Mouse (Mus musculus) CH12.LX (cell line): ENCODE results near the gene Tmem262. TPM values are rescaled to one million over a fixed set of nuclear protein-coding genes. Genes with fewer than 3 reads are reported as not detected.

Experiments
- DNase-seq: peaks from one replicate; pipeline ENCODE4 v3.0.0-alpha.2; 2013; ENCODE audit errors: extremely low read depth
- H3K27ac ChIP-seq: 2 replicates; pipeline ENCODE4 v1.5.1; 2012; ENCODE audit warnings: low read depth, mild to moderate bottlenecking, control low read depth, moderate library complexity; ENCODE audit not compliant: insufficient read depth
- H3K27me3 ChIP-seq: replicated peaks from 2 replicates; pipeline ENCODE3; 2012; ENCODE audit warnings: inconsistent platforms
- H3K36me3 ChIP-seq, 2 experiments: replicated peaks in 1 of 2; 2 replicates each; pipeline versions ENCODE3 to v1.6.1; 2012; ENCODE audit warnings: inconsistent platforms in 1 of 2, low read length in 1 of 2, mild to moderate bottlenecking in 1 of 2, mixed read lengths in 1 of 2, moderate library complexity in 1 of 2; ENCODE audit not compliant: control insufficient read depth in 1 of 2, insufficient read depth in 1 of 2
- H3K4me1 ChIP-seq, 2 experiments: 2 replicates each; pipeline ENCODE4 v1.6.1; 2012; ENCODE audit warnings: inconsistent platforms in 1 of 2, moderate library complexity in 1 of 2; ENCODE audit not compliant: insufficient read depth in 2 of 2, control insufficient read depth in 1 of 2
- H3K4me2 ChIP-seq: 2 replicates; pipeline ENCODE4 v1.6.1; 2012; ENCODE audit warnings: low read depth, mild to moderate bottlenecking, control low read depth; ENCODE audit not compliant: poor library complexity, insufficient read depth, severe bottlenecking
- H3K4me3 ChIP-seq, 3 experiments: fragments of 150-350 bp in 1 of 3; sonication (generic) in 1 of 3; replicated peaks in 1 of 3; 2 replicates each; pipeline versions ENCODE3 to v1.5.1; 2011 to 2012; ENCODE audit warnings: low read depth in 2 of 3, low read length in 2 of 3, mild to moderate bottlenecking in 2 of 3, moderate library complexity in 2 of 3, control low read depth in 1 of 3, improper control_type of control experiment in 1 of 3, inconsistent platforms in 1 of 3, mixed read lengths in 1 of 3; ENCODE audit not compliant: poor library complexity in 1 of 3
- H3K79me2 ChIP-seq: replicated peaks from 2 replicates; pipeline ENCODE4 v1.6.1; 2012; ENCODE audit warnings: mild to moderate bottlenecking, moderate library complexity; ENCODE audit not compliant: control insufficient read depth, poor library complexity, insufficient read depth, severe bottlenecking; ENCODE audit errors: extremely low read depth
- H3K9ac ChIP-seq: 2 replicates; pipeline ENCODE4 v1.6.1; 2012; ENCODE audit warnings: low read depth, mild to moderate bottlenecking, control low read depth, moderate library complexity; ENCODE audit not compliant: insufficient read depth
- H3K9me3 ChIP-seq: replicated peaks from 2 replicates; pipeline ENCODE3; 2012; ENCODE audit warnings: low read length, inconsistent platforms, mixed read lengths
- BHLHE40 ChIP-seq: IDR thresholded peaks from 2 replicates; pipeline ENCODE4 v1.6.1; 2011; ENCODE audit warnings: mild to moderate bottlenecking, low read depth, low read length, improper control_type of control experiment
- CHD1 ChIP-seq: IDR thresholded peaks from 2 replicates; pipeline ENCODE4 v1.6.1; 2012; ENCODE audit warnings: low read depth, low read length, improper control_type of control experiment, inconsistent platforms
- CHD2 ChIP-seq: IDR thresholded peaks from 2 replicates; pipeline ENCODE4 v1.6.1; 2011; ENCODE audit warnings: low read length, improper control_type of control experiment
- E2F4 ChIP-seq: IDR thresholded peaks from 2 replicates; pipeline ENCODE4 v1.6.1; 2011; ENCODE audit warnings: low read depth, low read length, improper control_type of control experiment; ENCODE audit not compliant: insufficient replicate concordance
- EP300 ChIP-seq: IDR thresholded peaks from 2 replicates; pipeline ENCODE4 v1.6.1; 2011; ENCODE audit warnings: low read length, improper control_type of control experiment
- ETS1 ChIP-seq: conservative IDR thresholded peaks from 2 replicates; pipeline ENCODE4 v1.6.1; 2012; ENCODE audit warnings: low read depth, mild to moderate bottlenecking, inconsistent platforms, low read length, improper control_type of control experiment, moderate library complexity
- HCFC1 ChIP-seq: IDR thresholded peaks from 2 replicates; pipeline ENCODE4 v1.6.1; 2012; ENCODE audit warnings: low read depth, mild to moderate bottlenecking, inconsistent platforms, low read length, improper control_type of control experiment
- IRF4 ChIP-seq: IDR thresholded peaks from 2 replicates; pipeline ENCODE4 v1.6.1; 2014; ENCODE audit warnings: low read depth, mild to moderate bottlenecking, inconsistent platforms, low read length, improper control_type of control experiment
- JUN ChIP-seq: IDR thresholded peaks from 2 replicates; pipeline ENCODE4 v1.6.1; 2011; ENCODE audit warnings: low read depth, mild to moderate bottlenecking, low read length, improper control_type of control experiment, moderate library complexity; ENCODE audit not compliant: insufficient read depth
- JUND ChIP-seq: conservative IDR thresholded peaks from 2 replicates; pipeline ENCODE4 v1.6.1; 2011; ENCODE audit warnings: low read depth, low read length, improper control_type of control experiment
- KAT2A ChIP-seq: IDR thresholded peaks from 2 replicates; pipeline ENCODE4 v1.6.1; 2012; ENCODE audit warnings: low read length, improper control_type of control experiment, inconsistent platforms; ENCODE audit not compliant: insufficient replicate concordance
- MAX ChIP-seq: IDR thresholded peaks from 2 replicates; pipeline ENCODE4 v1.6.1; 2011; ENCODE audit warnings: low read length, improper control_type of control experiment
- MEF2A ChIP-seq: IDR thresholded peaks from 2 replicates; pipeline ENCODE4 v1.6.1; 2014; ENCODE audit warnings: low read depth, mild to moderate bottlenecking, inconsistent platforms, low read length, improper control_type of control experiment, borderline replicate concordance
- MXI1 ChIP-seq: IDR thresholded peaks from 2 replicates; pipeline ENCODE4 v1.6.1; 2011; ENCODE audit warnings: mild to moderate bottlenecking, low read depth, low read length, improper control_type of control experiment
- MYC ChIP-seq: IDR thresholded peaks from 2 replicates; pipeline ENCODE4 v1.6.1; 2011; ENCODE audit warnings: low read depth, mild to moderate bottlenecking, improper control_type of control experiment, low read length
- PAX5 ChIP-seq: IDR thresholded peaks from 2 replicates; pipeline ENCODE4 v1.6.1; 2012; ENCODE audit warnings: low read length, inconsistent platforms, mixed read lengths
- RAD21 ChIP-seq: IDR thresholded peaks from 2 replicates; pipeline ENCODE4 v1.6.1; 2011; ENCODE audit warnings: low read depth, mild to moderate bottlenecking, low read length, improper control_type of control experiment, moderate library complexity
- SIN3A ChIP-seq: IDR thresholded peaks from 2 replicates; pipeline ENCODE4 v1.6.1; 2012; ENCODE audit warnings: low read length, improper control_type of control experiment, inconsistent platforms
- SMC3 ChIP-seq: IDR thresholded peaks from 2 replicates; pipeline ENCODE4 v1.6.1; 2011; ENCODE audit warnings: low read depth, low read length, improper control_type of control experiment
- TBP ChIP-seq: conservative IDR thresholded peaks from 2 replicates; pipeline ENCODE4 v1.6.1; 2011; ENCODE audit warnings: low read depth, low read length, improper control_type of control experiment
- TCF12 ChIP-seq: IDR thresholded peaks from 2 replicates; pipeline ENCODE4 v1.6.1; 2014; ENCODE audit warnings: low read depth, mild to moderate bottlenecking, inconsistent platforms, low read length, improper control_type of control experiment
- UBTF ChIP-seq: IDR thresholded peaks from 2 replicates; pipeline ENCODE4 v1.6.1; 2012; ENCODE audit warnings: low read depth, mild to moderate bottlenecking, inconsistent platforms, low read length, improper control_type of control experiment, moderate library complexity
- USF1 ChIP-seq: IDR thresholded peaks from 2 replicates; pipeline ENCODE4 v1.6.1; 2014; ENCODE audit warnings: low read depth, mild to moderate bottlenecking, inconsistent platforms, low read length, improper control_type of control experiment
- ZMIZ1 ChIP-seq: IDR thresholded peaks from 2 replicates; pipeline ENCODE4 v1.6.1; 2012; ENCODE audit warnings: low read depth, mild to moderate bottlenecking, inconsistent platforms, low read length, improper control_type of control experiment
- dilution Hi-C: fragments of 300-500 bp; cut with MboI; formaldehyde crosslinking; loops from 2 replicates; pipeline ENCODE4 v1.14.3; 2020; ENCODE audit warnings: low sequenced_read_pairs; ENCODE audit not compliant: extremely low pct_unique_long_range_greater_than_20kb, extremely low pct_ligation_motif_present
- in situ Hi-C: fragments of 300-500 bp; cut with MboI; formaldehyde crosslinking; loops from 3 replicates; pipeline ENCODE4 v1.14.3; 2019; ENCODE audit warnings: low sequenced_read_pairs, low pct_ligation_motif_present, low pct_unique_long_range_greater_than_20kb, mixed read lengths
- polyA plus RNA-seq: library from polyadenylated mRNA; unstranded; fragments of >175 nt; gene quantifications from 2 replicates; pipeline ENCODE4 v1.2.1, GENCODE M21; 2012; ENCODE audit warnings: low read depth; ENCODE audit not compliant: insufficient read length
- total RNA-seq, 2 experiments: library from RNA; depleted of rRNA; stranded (reverse); fragments of 300-350 nt in 1 of 2; fragments of >200 nt in 1 of 2; gene quantifications; 2 replicates each; pipeline ENCODE4 v1.2.3; 2012 to 2014

Tmem262 gene
- total and polyA plus RNA-seq, 3 experiments = not detected

- peaks cover 9 to 44% of the 10 kb centered on the region in 2 experiments for H3K4me1 ChIP-seq
- no peak overlapping the region for H3K27ac ChIP-seq
- TF ChIP-seq SIN3A (no peak), MYC (no peak), MEF2A (no peak), IRF4 (no peak), PAX5 (no peak), CHD2 (no peak), BHLHE40 (no peak), TBP (no peak), MAX (no peak), E2F4 (no peak), ETS1 (no peak), TCF12 (no peak), MXI1 (no peak), HCFC1 (no peak), JUND (no peak), UBTF (no peak), SMC3 (no peak)
- H3K79me2 ChIP-seq = peaks cover 22% of the 10 kb centered on the region
- H3K4me2 ChIP-seq = peak overlapping the region; percentile 41
- in situ Hi-C loops = loop anchor here (10.0 kb wide), 1 partner anchor 98 kb away; the partner anchor contains the start of gene Pola2
- DNase-seq = no peak
- H3K36me3 ChIP-seq = peaks cover 13 to 29% of the 10 kb centered on the region in 2 experiments
- dilution Hi-C loops = no loop called here
- H3K9me3 ChIP-seq = no peaks in the 10 kb centered on the region
- H3K27me3 ChIP-seq = no peaks in the 10 kb centered on the region
- H3K9ac ChIP-seq = peak overlapping the region; percentile 78
- peak overlapping the region; percentile 94 to 98 (median 95) for H3K4me3 ChIP-seq
Observed at GRCm38 (mm10) chr19:6062418-6062817, 17.4 kb upstream of the Tmem262 start.

- Histone ChIP-seq H3K9me3 (no peaks in the 10 kb centered on the region), H3K4me2 (no peak overlapping the region), H3K4me1 (peaks cover 12 to 51% of the 10 kb centered on the region in 2 experiments), H3K79me2 (peaks cover 19% of the 10 kb centered on the region), H3K27ac (no peak overlapping the region), H3K36me3 (peaks cover 13 to 32% of the 10 kb centered on the region in 2 experiments), H3K4me3 (no peak overlapping the region), H3K27me3 (no peaks in the 10 kb centered on the region), H3K9ac (no peak overlapping the region)
- TF ChIP-seq USF1 (no peak), JUND (no peak), E2F4 (no peak), CHD1 (no peak), PAX5 (no peak), TBP (no peak), ZMIZ1 (no peak), BHLHE40 (no peak), CHD2 (no peak), RAD21 (no peak), MAX (no peak), KAT2A (no peak), JUN (no peak), EP300 (no peak)
- no peak for DNase-seq
- dilution Hi-C loops (no loop called here), in situ Hi-C loops (loop anchor here (10.0 kb wide), 1 partner anchor 98 kb away; the partner anchor contains the start of gene Pola2)
Observed at GRCm38 (mm10) chr19:6063081-6063480, 16.8 kb upstream of the Tmem262 start.
